Mouse (Mus musculus) liver, postnatal 0 days (tissue): ENCODE data around the gene Utrn.

Experiments
- CTCF ChIP-seq: sonication (generic); IDR thresholded peaks from 2 replicates; pipeline ENCODE4 v1.5.1; 2016; ENCODE audit warnings: antibody characterized with exemption, low read depth
- EP300 ChIP-seq: IDR thresholded peaks from 2 replicates; pipeline ENCODE4 v1.6.1; 2016; ENCODE audit warnings: antibody characterized with exemption, low read depth, mild to moderate bottlenecking

DNA sequence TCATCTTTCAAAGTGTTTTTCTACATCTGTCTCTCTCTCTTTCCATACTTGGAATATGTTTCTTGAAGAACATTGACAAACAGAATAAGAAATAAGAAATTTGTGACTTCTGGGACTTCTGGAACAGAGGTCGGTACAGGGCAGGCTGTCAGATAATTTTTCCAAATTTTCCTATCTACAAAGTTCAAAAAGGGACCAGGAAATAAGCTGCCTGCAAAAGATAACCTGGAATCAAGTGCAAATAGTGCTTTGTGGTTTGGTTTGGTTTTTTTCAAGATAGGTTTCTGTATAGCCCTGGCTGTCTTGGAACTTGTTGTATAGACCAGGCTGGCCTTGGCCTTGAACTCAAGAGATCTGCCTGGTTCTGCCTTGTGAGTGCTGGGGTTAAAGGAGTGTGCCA lies 490.0 kb downstream of the Utrn start:
- TF ChIP-seq CTCF (no peak), EP300 (no peak)
